Mouse (Mus musculus) limb, embryonic 14.5 days (tissue): Measurements from ENCODE around the gene Gbp9. TPM values are rescaled to one million over a fixed set of nuclear protein-coding genes. Genes with fewer than 3 reads are reported as not detected.
"Not testable (repeated sequence)": the region's sequence is repeated elsewhere in the genome, so short reads cannot be mapped to it uniquely, and the experiment has no call there.

Source experiments
- ATAC-seq: fragments of 200-750 bp; cut with Nextera tagmentation; 2 replicates; pipeline ENCODE4 v1.8.0; 2017; ENCODE audit warnings: low read depth, moderate number of reproducible peaks, moderate TSS enrichment; ENCODE audit not compliant: low FRiP score
- DNase-seq: peaks from one replicate; pipeline ENCODE4 v3.0.0-alpha.2; 2015; ENCODE audit warnings: low spot score
- H3K27ac ChIP-seq: fragments of 300-500 bp; sonication (generic); replicated peaks from 2 replicates; pipeline ENCODE4 v1.5.1; 2014; ENCODE audit warnings: low read depth, mild to moderate bottlenecking, low read length, moderate library complexity, mixed read lengths
- H3K27me3 ChIP-seq: fragments of 300-500 bp; sonication (generic); 2 replicates; pipeline ENCODE4 v1.6.1; 2014; ENCODE audit warnings: low read length, mixed read lengths; ENCODE audit not compliant: control insufficient read depth, insufficient read depth
- H3K36me3 ChIP-seq: fragments of 300-500 bp; sonication (generic); 2 replicates; pipeline ENCODE4 v1.6.1; 2014; ENCODE audit warnings: mild to moderate bottlenecking, low read length, moderate library complexity, mixed read lengths; ENCODE audit not compliant: control insufficient read depth, insufficient read depth
- H3K4me1 ChIP-seq: fragments of 300-500 bp; sonication (generic); 2 replicates; pipeline ENCODE4 v1.6.1; 2014; ENCODE audit warnings: antibody characterized with exemption, low read length, mixed read lengths; ENCODE audit not compliant: control insufficient read depth, insufficient read depth
- H3K4me2 ChIP-seq: fragments of 300-500 bp; sonication (generic); replicated peaks from 2 replicates; pipeline ENCODE4 v1.6.1; 2014; ENCODE audit warnings: low read depth, mild to moderate bottlenecking, low read length, moderate library complexity; ENCODE audit not compliant: severe bottlenecking
- H3K4me3 ChIP-seq: fragments of 300-500 bp; sonication (generic); replicated peaks from 2 replicates; pipeline ENCODE4 v1.5.1; 2014; ENCODE audit warnings: low read length
- H3K9ac ChIP-seq: fragments of 300-500 bp; sonication (generic); 2 replicates; pipeline ENCODE4 v1.6.1; 2014; ENCODE audit warnings: mild to moderate bottlenecking, low read depth, low read length, moderate library complexity; ENCODE audit not compliant: severe bottlenecking
- H3K9me3 ChIP-seq: fragments of 300-500 bp; sonication (generic); 2 replicates; pipeline ENCODE4 v1.6.1; 2016; ENCODE audit warnings: low read length; ENCODE audit not compliant: control insufficient read depth
- POLR2A ChIP-seq: fragments of 200-500 bp; IDR thresholded peaks from 2 replicates; pipeline ENCODE4 v1.8.0; 2012; ENCODE audit warnings: inconsistent platforms, mild to moderate bottlenecking, moderate library complexity, borderline replicate concordance; ENCODE audit not compliant: insufficient read depth, insufficient read length; ENCODE audit errors: extremely low read depth
- WGBS: fragments of 180-500 bp; shearing (Covaris S2); extraction: QIAGEN DNeasy Blood & Tissue Kit; methylation state at CpG from one replicate; pipeline ENCODE4 v1.1.7; 2014; 5-methylcytosine and 5-hydroxymethylcytosine counted together
- polyA plus RNA-seq, 2 experiments: library from polyadenylated mRNA; depleted of rRNA in 1 of 2; stranded (reverse) in 1 of 2; unstranded in 1 of 2; fragments of >200 nt; fragmentation: Nextera tagmentation in 1 of 2; extraction: Ambion mirVana in 1 of 2; gene quantifications; 2 replicates each; pipeline versions ENCODE4 v1.2.1 to v1.2.3; 2012 to 2014

Gene Gbp9
- polyA plus RNA-seq (2012; rRNA removed) (2.5 and 2.7 TPM in 2 replicates), polyA plus RNA-seq (2014; fragmentation: Nextera tagmentation; extraction: Ambion mirVana) (1.6 and 2.2 TPM in 2 replicates)

GRCm38 (mm10) chr5:105139409-105140088, at the start of gene Gbp9, which contains the start of the genes Gbp8 and Gbp4:
Gbp9 (minus strand) TSS chr5:105139539.
Gbp8 (minus strand) TSS chr5:105139540.
Gbp4 (minus strand) TSS chr5:105139586.
- not testable (repeated sequence) for H3K27me3 ChIP-seq, ATAC-seq, H3K36me3 ChIP-seq, H3K4me2 ChIP-seq, H3K9me3 ChIP-seq, H3K27ac ChIP-seq, DNase-seq, H3K9ac ChIP-seq, H3K4me3 ChIP-seq, H3K4me1 ChIP-seq
- 25% methylated on average over 2 of the region's 2 CpGs for WGBS

GRCm38 (mm10) chr5:105181446-105181845, 42.1 kb upstream of the Gbp9 start:
- no peak for DNase-seq
- Histone ChIP-seq H3K4me1 (no peaks in the 10 kb centered on the region), H3K9ac (no peak overlapping the region), H3K4me2 (no peak overlapping the region), H3K4me3 (no peak overlapping the region), H3K27ac (no peak overlapping the region), H3K27me3 (no peaks in the 10 kb centered on the region), H3K36me3 (no peaks in the 10 kb centered on the region), H3K9me3 (no peaks in the 10 kb centered on the region)
- no peak for ATAC-seq
- no peak for TF ChIP-seq POLR2A

- Histone ChIP-seq H3K4me1 (no peaks in the 10 kb centered on the region), H3K4me2 (no peak overlapping the region), H3K9ac (no peak overlapping the region), H3K4me3 (no peak overlapping the region), H3K27me3 (no peaks in the 10 kb centered on the region), H3K36me3 (no peaks in the 10 kb centered on the region), H3K27ac (no peak overlapping the region), H3K9me3 (no peaks in the 10 kb centered on the region)
- WGBS: 86% methylated on average over 5 of the region's 5 CpGs
- ATAC-seq: no peak
- DNase-seq: no peak
- no peak for TF ChIP-seq POLR2A
These were observed 17.2 kb upstream of the Gbp9 start for GRCm38 (mm10) chr5:105156582-105156981.

GRCm38 (mm10) chr5:105154049-105154448, 14.7 kb upstream of the Gbp9 start:
- no peaks in the 10 kb centered on the region for H3K27me3 ChIP-seq
- no peaks in the 10 kb centered on the region for H3K36me3 ChIP-seq
- ATAC-seq (no peak), DNase-seq (no peak)
- no peak overlapping the region for H3K4me2 ChIP-seq
- H3K4me3 ChIP-seq: no peak overlapping the region
- no peak for TF ChIP-seq POLR2A
- no peak overlapping the region for H3K27ac ChIP-seq
- H3K9ac ChIP-seq: no peak overlapping the region
- no peaks in the 10 kb centered on the region for H3K9me3 ChIP-seq
- H3K4me1 ChIP-seq: no peaks in the 10 kb centered on the region

- 74% methylated on average over 2 of the region's 2 CpGs for WGBS
- not testable (repeated sequence) for H3K4me1 ChIP-seq, H3K9me3 ChIP-seq, H3K9ac ChIP-seq, H3K27ac ChIP-seq, ATAC-seq, DNase-seq, H3K4me2 ChIP-seq, H3K36me3 ChIP-seq, H3K4me3 ChIP-seq, H3K27me3 ChIP-seq
These were observed 8.7 kb upstream of the Gbp9 start for GRCm38 (mm10) chr5:105148062-105148461.

- Histone ChIP-seq H3K4me2 (no peak overlapping the region), H3K27ac (no peak overlapping the region), H3K27me3 (no peaks in the 10 kb centered on the region), H3K4me1 (no peaks in the 10 kb centered on the region), H3K4me3 (no peak overlapping the region), H3K9ac (no peak overlapping the region), H3K9me3 (no peaks in the 10 kb centered on the region), H3K36me3 (no peaks in the 10 kb centered on the region)
- ATAC-seq: no peak
- TF ChIP-seq POLR2A: no peak
- DNase-seq: no peak
These were observed 7.1 kb upstream of the Gbp9 start for GRCm38 (mm10) chr5:105146447-105146846.

- DNase-seq, H3K27me3 ChIP-seq, ATAC-seq, H3K36me3 ChIP-seq, H3K4me3 ChIP-seq, H3K27ac ChIP-seq, H3K9ac ChIP-seq, H3K4me1 ChIP-seq, H3K9me3 ChIP-seq, H3K4me2 ChIP-seq: not testable (repeated sequence)
- 57% methylated on average over 3 of the region's 3 CpGs for WGBS
These were observed 6.4 kb upstream of the Gbp9 start for GRCm38 (mm10) chr5:105145731-105146130.

- not testable (repeated sequence) for H3K27me3 ChIP-seq, H3K36me3 ChIP-seq, H3K27ac ChIP-seq, H3K9ac ChIP-seq, H3K4me3 ChIP-seq, DNase-seq, H3K9me3 ChIP-seq, H3K4me2 ChIP-seq, ATAC-seq, H3K4me1 ChIP-seq
- WGBS: 74% methylated on average over 2 of the region's 2 CpGs
These were observed 911 bp upstream of the Gbp9 start for GRCm38 (mm10) chr5:105140089-105140810.
